Mouse (Mus musculus): ENCODE data around the gene Psmb11. TPM values are rescaled to one million over a fixed set of nuclear protein-coding genes. Genes with fewer than 3 reads are reported as not detected.

The Psmb11 gene
- polyA plus RNA-seq, 1 experiment, result 0.38 TPM

- TF ChIP-seq CTCF (IDR thresholded peaks at IDR 0.05; ENCODE audit: control insufficient read depth, insufficient read depth, insufficient replicate concordance, low read depth, low read length) (no peak), POLR2A (IDR thresholded peaks at IDR 0.05; ENCODE audit: control insufficient read depth, low read depth, low read length) (no peak)
- H3K4me3 ChIP-seq (ENCODE audit: control insufficient read depth, low read depth, low read length), result peak overlapping the region; percentile 89
- H3K27me3 ChIP-seq (ENCODE audit: control insufficient read depth, insufficient read depth, low read length), result no peaks in the 10 kb centered on the region
- H3K36me3 ChIP-seq (ENCODE audit: control insufficient read depth, insufficient read depth, low read length), result no peaks in the 10 kb centered on the region
- peak overlapping the region; percentile 74 for H3K27ac ChIP-seq (ENCODE audit: control insufficient read depth, insufficient read depth, low read depth, low read length)
- peaks cover 44% of the 10 kb centered on the region for H3K4me1 ChIP-seq (ENCODE audit: control insufficient read depth, insufficient read depth, low read length)
These were observed 44.8 kb upstream of the Psmb11 start for GRCm38 (mm10) chr14:54576241-54577088.

GRCm38 (mm10) chr14:54577089-54577982 lies 43.9 kb upstream of the Psmb11 start, which contains the start of gene Ajuba:
Ajuba (minus strand) TSS chr14:54577558.
- TF ChIP-seq CTCF (IDR thresholded peaks at IDR 0.05; ENCODE audit: control insufficient read depth, insufficient read depth, insufficient replicate concordance, low read depth, low read length), result no peak
- peak; percentile 46; the same call in 1 of the 2 replicates for TF ChIP-seq POLR2A (IDR thresholded peaks at IDR 0.05; ENCODE audit: control insufficient read depth, low read depth, low read length)
- H3K36me3 ChIP-seq (ENCODE audit: control insufficient read depth, insufficient read depth, low read length), result no peaks in the 10 kb centered on the region
- H3K27me3 ChIP-seq (ENCODE audit: control insufficient read depth, insufficient read depth, low read length), result no peaks in the 10 kb centered on the region
- H3K4me1 ChIP-seq (ENCODE audit: control insufficient read depth, insufficient read depth, low read length), result peaks cover 44% of the 10 kb centered on the region
- H3K4me3 ChIP-seq (ENCODE audit: control insufficient read depth, low read depth, low read length), result peak within 1 kb of the TSS; percentile 89
- H3K27ac ChIP-seq (ENCODE audit: control insufficient read depth, insufficient read depth, low read depth, low read length), result peak within 1 kb of the TSS; percentile 93

- no peaks in the 10 kb centered on the region for H3K27me3 ChIP-seq (ENCODE audit: control insufficient read depth, insufficient read depth, low read length)
These were observed 43.2 kb upstream of the Psmb11 start for GRCm38 (mm10) chr14:54578063-54578462.

GRCm38 (mm10) chr14:54579638-54580037 lies 41.6 kb upstream of the Psmb11 start:
- Histone ChIP-seq H3K36me3 (ENCODE audit: control insufficient read depth, insufficient read depth, low read length) (no peaks in the 10 kb centered on the region), H3K27me3 (ENCODE audit: control insufficient read depth, insufficient read depth, low read length) (no peaks in the 10 kb centered on the region), H3K27ac (ENCODE audit: control insufficient read depth, insufficient read depth, low read depth, low read length) (no peak overlapping the region), H3K4me3 (ENCODE audit: control insufficient read depth, low read depth, low read length) (no peak overlapping the region), H3K4me1 (ENCODE audit: control insufficient read depth, insufficient read depth, low read length) (peaks cover 33% of the 10 kb centered on the region)
- TF ChIP-seq CTCF (IDR thresholded peaks at IDR 0.05; ENCODE audit: control insufficient read depth, insufficient read depth, insufficient replicate concordance, low read depth, low read length), result no peak
- no peak for TF ChIP-seq POLR2A (IDR thresholded peaks at IDR 0.05; ENCODE audit: control insufficient read depth, low read depth, low read length)

More at GRCm38 (mm10) chr14:54578063-54578462, 43.2 kb upstream of the Psmb11 start:
- H3K36me3 ChIP-seq (ENCODE audit: control insufficient read depth, insufficient read depth, low read length), result no peaks in the 10 kb centered on the region
- TF ChIP-seq CTCF (IDR thresholded peaks at IDR 0.05; ENCODE audit: control insufficient read depth, insufficient read depth, insufficient replicate concordance, low read depth, low read length), result no peak; the same call in 1 of the 2 replicates
- TF ChIP-seq POLR2A (IDR thresholded peaks at IDR 0.05; ENCODE audit: control insufficient read depth, low read depth, low read length), result no peak
- peak overlapping the region; percentile 89 for H3K4me3 ChIP-seq (ENCODE audit: control insufficient read depth, low read depth, low read length)
- H3K4me1 ChIP-seq (ENCODE audit: control insufficient read depth, insufficient read depth, low read length), result peaks cover 41% of the 10 kb centered on the region
- peak overlapping the region; percentile 93 for H3K27ac ChIP-seq (ENCODE audit: control insufficient read depth, insufficient read depth, low read depth, low read length)

- H3K36me3 ChIP-seq (ENCODE audit: control insufficient read depth, insufficient read depth, low read length), result no peaks in the 10 kb centered on the region
- H3K4me1 ChIP-seq (ENCODE audit: control insufficient read depth, insufficient read depth, low read length), result peaks cover 6% of the 10 kb centered on the region
- no peak overlapping the region for H3K4me3 ChIP-seq (ENCODE audit: control insufficient read depth, low read depth, low read length)
- no peak for TF ChIP-seq CTCF (IDR thresholded peaks at IDR 0.05; ENCODE audit: control insufficient read depth, insufficient read depth, insufficient replicate concordance, low read depth, low read length)
- no peak for TF ChIP-seq POLR2A (IDR thresholded peaks at IDR 0.05; ENCODE audit: control insufficient read depth, low read depth, low read length)
- H3K27ac ChIP-seq (ENCODE audit: control insufficient read depth, insufficient read depth, low read depth, low read length), result no peak overlapping the region
- H3K27me3 ChIP-seq (ENCODE audit: control insufficient read depth, insufficient read depth, low read length), result no peaks in the 10 kb centered on the region
These were observed 38.7 kb upstream of the Psmb11 start for GRCm38 (mm10) chr14:54582536-54582935.

GRCm38 (mm10) chr14:54583681-54584338 lies 37.4 kb upstream of the Psmb11 start:
- H3K36me3 ChIP-seq (ENCODE audit: control insufficient read depth, insufficient read depth, low read length), result no peaks in the 10 kb centered on the region
- no peak overlapping the region for H3K27ac ChIP-seq (ENCODE audit: control insufficient read depth, insufficient read depth, low read depth, low read length)
- peak; percentile 57; the same call in 1 of the 2 replicates for TF ChIP-seq CTCF (IDR thresholded peaks at IDR 0.05; ENCODE audit: control insufficient read depth, insufficient read depth, insufficient replicate concordance, low read depth, low read length)
- no peak for TF ChIP-seq POLR2A (IDR thresholded peaks at IDR 0.05; ENCODE audit: control insufficient read depth, low read depth, low read length)

More at GRCm38 (mm10) chr14:54583681-54584338, 37.4 kb upstream of the Psmb11 start:
- no peak overlapping the region for H3K4me3 ChIP-seq (ENCODE audit: control insufficient read depth, low read depth, low read length)
- H3K4me1 ChIP-seq (ENCODE audit: control insufficient read depth, insufficient read depth, low read length), result no peaks in the 10 kb centered on the region
- H3K27me3 ChIP-seq (ENCODE audit: control insufficient read depth, insufficient read depth, low read length), result no peaks in the 10 kb centered on the region
